Mouse (Mus musculus) spleen, postnatal 10 days (tissue): ENCODE measurements around the gene Gm14214.

ENCODE experiments used
- DNase-seq, 2 experiments: peaks; one replicate each; pipeline ENCODE4 v3.0.0; 2021 to 2022; ENCODE audit warnings: low spot score in 2 of 2

Gene Gm14214

DNA sequence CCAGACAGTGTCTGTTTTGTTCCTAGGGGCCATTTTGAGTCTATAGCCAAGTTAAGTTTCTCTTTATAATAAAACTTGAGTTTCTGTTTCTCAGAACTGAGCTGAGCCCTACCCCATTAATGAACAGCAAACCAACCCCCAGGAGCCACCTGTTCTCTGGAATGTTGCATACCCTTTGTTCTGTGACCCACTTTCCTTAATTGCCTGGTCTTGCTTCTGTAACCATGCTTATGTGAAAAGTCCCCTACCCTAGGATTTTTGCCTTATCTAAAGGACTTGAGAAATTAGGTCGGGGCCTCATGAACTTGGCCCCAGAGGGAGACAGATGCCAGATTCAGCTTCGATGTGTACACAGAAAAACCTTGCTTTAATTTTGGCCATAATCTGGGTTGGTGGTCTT, 37.9 kb downstream of the Gm14214 start:
- no peak for DNase-seq

DNA sequence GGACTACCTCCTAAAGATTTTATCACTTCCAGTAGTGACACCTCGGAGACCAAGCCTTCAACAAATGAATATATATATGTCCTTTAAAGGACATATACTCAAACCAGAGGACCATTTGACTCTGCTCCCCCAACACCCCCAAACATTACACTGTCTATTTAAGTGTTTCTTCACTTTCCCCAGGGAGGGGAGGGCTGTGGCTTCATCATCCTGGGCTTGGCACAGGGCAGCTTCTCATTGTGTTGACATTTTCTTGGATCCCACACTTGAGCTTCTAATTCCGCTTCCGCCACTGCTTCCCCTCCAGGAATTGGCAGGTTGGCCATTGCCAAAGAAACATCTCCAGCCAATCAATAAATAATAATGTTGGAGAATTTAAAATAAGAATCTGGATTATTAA, 39.0 kb downstream of the Gm14214 start:
- DNase-seq = no peak

DNA sequence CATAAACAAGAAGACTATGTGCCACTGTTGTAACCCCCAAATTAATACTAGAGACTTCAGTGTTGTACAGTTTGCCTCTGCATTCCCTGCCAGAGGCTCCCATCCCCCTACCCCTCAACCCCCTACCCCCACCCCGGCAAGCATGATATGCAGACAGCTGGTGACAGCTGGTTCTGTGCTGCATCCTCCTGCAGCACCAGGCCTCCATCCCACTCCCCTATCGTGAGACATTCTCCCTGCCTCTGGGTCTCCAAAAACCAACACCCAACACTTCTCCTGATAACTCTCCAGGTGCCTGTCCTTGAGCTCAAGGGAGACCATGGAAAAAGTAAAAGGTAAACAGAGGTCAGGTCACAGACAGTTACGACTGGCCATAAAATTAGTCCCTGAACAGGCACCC, 40.1 kb downstream of the Gm14214 start:
- no peak for DNase-seq

DNA sequence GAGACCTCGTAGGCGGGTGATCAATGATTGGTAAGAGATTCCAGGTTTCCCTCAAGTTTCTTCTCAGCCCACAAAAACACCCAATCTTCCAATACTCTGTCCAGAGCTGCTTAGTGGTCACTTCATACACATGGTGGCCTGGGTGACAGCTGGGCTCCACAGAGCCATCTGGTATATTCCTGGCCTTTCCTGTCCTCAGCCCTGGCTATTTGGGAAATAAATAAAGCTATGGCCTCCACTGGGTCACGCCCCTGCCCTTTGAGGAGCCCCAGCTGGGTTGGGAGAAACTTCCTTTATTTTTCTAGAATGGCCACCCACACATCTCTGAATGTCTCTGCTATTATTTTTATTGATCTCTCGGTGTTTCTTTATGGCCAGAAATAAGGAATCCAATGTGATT, 46.4 kb downstream of the Gm14214 start:
- no peak for DNase-seq

DNA sequence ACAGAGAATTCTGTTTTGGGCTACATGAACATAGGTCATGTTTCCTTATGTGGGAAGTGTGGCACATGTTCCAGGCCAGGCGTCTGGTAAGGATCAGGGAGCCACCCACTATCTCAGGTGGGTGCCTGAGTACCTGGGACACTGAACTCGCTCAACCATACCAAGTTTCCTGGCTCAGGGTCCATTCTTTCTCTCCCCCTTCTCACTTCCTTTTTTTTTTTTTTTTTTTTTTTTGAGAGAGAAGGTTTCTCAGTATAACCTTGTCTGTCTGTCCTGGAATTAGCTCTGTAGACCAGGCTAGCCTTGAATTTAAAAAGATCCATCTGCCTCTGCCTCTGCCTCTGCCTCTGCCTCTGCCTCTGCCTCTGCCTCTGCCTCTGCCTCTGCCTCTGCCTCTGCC, 49.5 kb downstream of the Gm14214 start:
- no peak for DNase-seq
